In the genomic region with DNA sequence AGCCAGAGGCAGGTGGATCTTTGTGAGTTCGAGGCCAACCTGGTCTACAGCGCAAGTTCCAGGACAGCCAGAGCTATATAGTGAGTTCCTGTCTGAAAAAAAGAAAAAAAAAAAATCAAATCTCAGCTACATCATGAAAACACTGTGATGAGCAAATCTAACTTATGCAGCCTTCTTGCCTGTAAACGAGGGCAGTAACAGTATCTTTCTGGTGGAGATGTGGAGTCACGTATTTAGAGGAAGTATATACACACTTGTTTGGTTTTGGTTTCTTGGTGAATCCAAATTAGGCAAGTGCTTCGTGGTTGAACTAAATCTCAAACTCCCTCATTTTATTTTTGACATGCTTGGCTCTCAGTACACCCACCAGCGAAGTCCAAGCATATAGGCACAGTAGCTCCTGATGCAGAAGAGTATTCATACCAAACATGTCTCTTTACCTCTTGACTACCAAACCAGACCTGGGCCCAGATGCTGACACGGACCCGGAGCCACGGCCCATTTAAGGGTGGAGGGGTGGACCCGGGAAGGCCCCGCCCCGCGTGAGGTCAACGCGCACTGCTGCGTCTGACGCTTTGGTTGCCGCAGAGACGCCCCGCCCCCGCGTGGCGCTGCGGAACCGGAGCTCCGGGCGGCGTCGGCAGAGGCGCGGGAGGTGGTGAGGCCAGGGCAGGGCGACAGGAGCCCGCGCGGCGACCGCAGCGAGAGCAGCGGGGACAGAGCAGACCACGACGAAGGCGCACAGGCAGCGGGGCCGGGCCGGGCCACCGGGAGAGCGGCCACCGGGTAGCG, we compare ENCODE assay signal across 8 mouse cellular contexts. TPM values are rescaled to one million over a fixed set of nuclear protein-coding genes. Genes with fewer than 3 reads are reported as not detected.
DNase-seq lines count a peak whose midpoint lies in the region; ATAC-seq and TF ChIP-seq lines count a peak whose summit lies in the region.

TSS of gene Pitpna (plus strand) at position 605 of the 792 bp plus-strand sequence.

- peak; percentile 95 for ATAC-seq in heart, embryonic 12.5 days (ENCODE audit: insufficient number of reproducible peaks, low FRiP score)
- ATAC-seq in kidney, postnatal 0 days (replicated peaks; ENCODE audit: low FRiP score, low read depth) = peak; percentile 89
- ATAC-seq in liver, embryonic 11.5 days (replicated peaks; ENCODE audit: low FRiP score) = peak; percentile 90
- peak; percentile 92 for ATAC-seq in stomach, embryonic 14.5 days (ENCODE audit: insufficient number of reproducible peaks, insufficient read depth, low FRiP score, low read depth)

- TF ChIP-seq POLR2A in brain, embryonic 14.5 days (IDR thresholded peaks at IDR 0.05; ENCODE audit: borderline replicate concordance, extremely low read depth, insufficient read depth, insufficient read length, poor library complexity, severe bottlenecking) = peak; percentile 96

- H3K79me3 ChIP-seq in C2C12 (ENCODE audit: low read depth) = peaks cover 37% of the 10 kb centered on the region

- H3K36me3 ChIP-seq in C2C12 (ENCODE audit: control insufficient read depth, insufficient read depth) = peaks cover 21% of the 10 kb centered on the region
- H3K36me3 ChIP-seq in erythroblast, embryonic 14.5 days (ENCODE audit: control insufficient read depth) = peaks cover 20% of the 10 kb centered on the region
- peaks cover 15% of the 10 kb centered on the region for H3K36me3 ChIP-seq in heart, embryonic 12.5 days
- H3K36me3 ChIP-seq in kidney, postnatal 0 days (ENCODE audit: insufficient read depth, low read length) = no peaks in the 10 kb centered on the region
- H3K36me3 ChIP-seq in liver, embryonic 11.5 days (ENCODE audit: control insufficient read depth, insufficient read depth, low read length) = peaks cover 9% of the 10 kb centered on the region
- H3K36me3 ChIP-seq in stomach, embryonic 14.5 days (ENCODE audit: control insufficient read depth, insufficient read depth, low read length) = peaks cover 3% of the 10 kb centered on the region; the same call in 1 of the 2 replicates

- peak within 1 kb of the TSS; percentile 66 for H3K4me3 ChIP-seq in C2C12 (ENCODE audit: insufficient read depth, poor library complexity, severe bottlenecking)
- H3K4me3 ChIP-seq in erythroblast, embryonic 14.5 days (replicated peaks) = peak within 1 kb of the TSS; percentile 96
- H3K4me3 ChIP-seq in heart, embryonic 12.5 days = peak within 1 kb of the TSS; percentile 94
- peak within 1 kb of the TSS; percentile 87 for H3K4me3 ChIP-seq in kidney, postnatal 0 days (replicated peaks; ENCODE audit: low read depth, low read length)
- peak within 1 kb of the TSS; percentile 90 for H3K4me3 ChIP-seq in liver, embryonic 11.5 days (ENCODE audit: low read depth, low read length)
- peak within 1 kb of the TSS; percentile 91 for H3K4me3 ChIP-seq in stomach, embryonic 14.5 days (ENCODE audit: low read depth, low read length)

- H3K27ac ChIP-seq in heart, embryonic 12.5 days (ENCODE audit: poor library complexity, severe bottlenecking) = peak within 1 kb of the TSS; percentile 89
- peak within 1 kb of the TSS; percentile 90 for H3K27ac ChIP-seq in kidney, postnatal 0 days
- peak within 1 kb of the TSS; percentile 78 for H3K27ac ChIP-seq in liver, embryonic 11.5 days (ENCODE audit: low read depth, low read length)
- peak within 1 kb of the TSS; percentile 77 for H3K27ac ChIP-seq in stomach, embryonic 14.5 days (ENCODE audit: low read length)

- no peaks in the 10 kb centered on the region for H3K9me3 ChIP-seq in erythroblast, embryonic 14.5 days (ENCODE audit: control insufficient read depth, low read length)
- H3K9me3 ChIP-seq in heart, embryonic 12.5 days (replicated peaks) = no peaks in the 10 kb centered on the region
- H3K9me3 ChIP-seq in kidney, postnatal 0 days (replicated peaks; ENCODE audit: low read length) = no peaks in the 10 kb centered on the region
- no peaks in the 10 kb centered on the region for H3K9me3 ChIP-seq in liver, embryonic 11.5 days (ENCODE audit: control insufficient read depth, low read length)
- no peaks in the 10 kb centered on the region for H3K9me3 ChIP-seq in stomach, embryonic 14.5 days (ENCODE audit: control insufficient read depth, low read depth, low read length)

- H3K4me1 ChIP-seq in erythroblast, embryonic 14.5 days (ENCODE audit: control insufficient read depth) = peaks cover 30% of the 10 kb centered on the region
- H3K4me1 ChIP-seq in heart, embryonic 12.5 days (replicated peaks) = peaks cover 23% of the 10 kb centered on the region
- H3K4me1 ChIP-seq in kidney, postnatal 0 days (replicated peaks; ENCODE audit: insufficient read depth, low read length) = peaks cover 13% of the 10 kb centered on the region
- H3K4me1 ChIP-seq in liver, embryonic 11.5 days (replicated peaks; ENCODE audit: control insufficient read depth, insufficient read depth, low read length) = peaks cover 13% of the 10 kb centered on the region
- H3K4me1 ChIP-seq in stomach, embryonic 14.5 days (ENCODE audit: control insufficient read depth, insufficient read depth, low read length) = peaks cover 11% of the 10 kb centered on the region

- 5% methylated on average over 49 of the region's 49 CpGs for WGBS in heart, embryonic 12.5 days
- WGBS in kidney, postnatal 0 days = 4% methylated on average over 49 of the region's 49 CpGs
- 4% methylated on average over 49 of the region's 49 CpGs for WGBS in liver, embryonic 11.5 days
- 4% methylated on average over 48 of the region's 49 CpGs for WGBS in stomach, embryonic 14.5 days

- H3ac ChIP-seq in C2C12 (ENCODE audit: control insufficient read depth, insufficient read length, low read depth) = peak within 1 kb of the TSS; percentile 73

- H3K9ac ChIP-seq in heart, embryonic 12.5 days = peak within 1 kb of the TSS; percentile 95
- H3K9ac ChIP-seq in kidney, postnatal 0 days (ENCODE audit: low read depth, low read length) = peak within 1 kb of the TSS; percentile 80
- peak within 1 kb of the TSS; percentile 85 for H3K9ac ChIP-seq in liver, embryonic 11.5 days (ENCODE audit: low read depth, low read length)
- peak within 1 kb of the TSS; percentile 84 for H3K9ac ChIP-seq in stomach, embryonic 14.5 days (replicated peaks; ENCODE audit: low read depth, low read length)

- no peak for TF ChIP-seq CTCF in C2C12 (IDR thresholded peaks at IDR 0.05; ENCODE audit: control insufficient read depth, insufficient read depth, insufficient read length)
- no peak for TF ChIP-seq CTCF in brain, embryonic 14.5 days (IDR thresholded peaks at IDR 0.05; ENCODE audit: borderline replicate concordance, extremely low read depth, insufficient read depth, insufficient read length)
- TF ChIP-seq CTCF in kidney, postnatal 0 days (IDR thresholded peaks at IDR 0.05; ENCODE audit: low read depth) = peak; percentile 27

- DNase-seq in brain, embryonic 14.5 days (ENCODE audit: low read depth) = peak; percentile 96
- DNase-seq in kidney, postnatal 0 days (ENCODE audit: low spot score) = peak; percentile 97
- peak; percentile 91 for DNase-seq in liver, embryonic 11.5 days (ENCODE audit: low spot score)
- DNase-seq in naive thymus-derived CD4-positive, alpha-beta T cell, adult 2 months (ENCODE audit: low read depth) = peak; percentile 97

- H3K27me3 ChIP-seq in C2C12 (ENCODE audit: control insufficient read depth, insufficient read depth, insufficient read length) = no peaks in the 10 kb centered on the region
- no peaks in the 10 kb centered on the region for H3K27me3 ChIP-seq in erythroblast, embryonic 14.5 days (ENCODE audit: control insufficient read depth)
- no peaks in the 10 kb centered on the region for H3K27me3 ChIP-seq in heart, embryonic 12.5 days (replicated peaks)
- H3K27me3 ChIP-seq in kidney, postnatal 0 days (ENCODE audit: insufficient read depth, low read length) = no peaks in the 10 kb centered on the region
- no peaks in the 10 kb centered on the region for H3K27me3 ChIP-seq in liver, embryonic 11.5 days (replicated peaks; ENCODE audit: control insufficient read depth, insufficient read depth, low read length)
- no peaks in the 10 kb centered on the region for H3K27me3 ChIP-seq in stomach, embryonic 14.5 days (ENCODE audit: control insufficient read depth, insufficient read depth, low read length)

- peak within 1 kb of the TSS; percentile 86 for H3K4me2 ChIP-seq in heart, embryonic 12.5 days
- peak within 1 kb of the TSS; percentile 96 for H3K4me2 ChIP-seq in kidney, postnatal 0 days (ENCODE audit: low read length)
- H3K4me2 ChIP-seq in liver, embryonic 11.5 days = peak within 1 kb of the TSS; percentile 96
- peak within 1 kb of the TSS; percentile 84 for H3K4me2 ChIP-seq in stomach, embryonic 14.5 days (replicated peaks; ENCODE audit: low read depth, low read length)

- H3K79me2 ChIP-seq in C2C12 (ENCODE audit: control insufficient read depth, insufficient read depth) = peaks cover 46% of the 10 kb centered on the region

TF ChIP-seq in C2C12, 6 proteins besides CTCF, POLR2A, EP300 and RAD21:
- TF ChIP-seq FOSL1 (IDR thresholded peaks at IDR 0.05; ENCODE audit: insufficient read depth, low read length, poor library complexity, severe bottlenecking) (no peak), CEBPB (IDR thresholded peaks at IDR 0.05; ENCODE audit: low read depth) (no peak), MYOD1 (IDR thresholded peaks at IDR 0.05; ENCODE audit: control insufficient read depth, insufficient read length, low read depth) (no peak), MYOG (IDR thresholded peaks at IDR 0.05; ENCODE audit: control insufficient read depth, extremely low read depth, insufficient read length) (no peak), MAX (IDR thresholded peaks at IDR 0.05) (no peak), USF1 (IDR thresholded peaks at IDR 0.05; ENCODE audit: low read depth) (no peak)
TF ChIP-seq in C2C12: peak in this region for 0.

RNA-seq across cellular contexts. Expression of gene Pitpna, which starts in this region (rescaled TPM):
- polyA plus RNA-seq in C2C12 (2012; fragmentation: generic; extraction: Trizol) = 118 TPM
- polyA plus RNA-seq in brain, embryonic 14.5 days (2012; rRNA removed) = 109 and 130 TPM in 2 replicates
- polyA plus RNA-seq in erythroblast, embryonic 14.5 days (2012) = 2.2 and 2.7 TPM in 2 replicates
- 75.3 and 80.1 TPM in 2 replicates for polyA plus RNA-seq in heart, embryonic 12.5 days (2016; fragmentation: Nextera tagmentation; extraction: Ambion mirVana)
- polyA plus RNA-seq in kidney, postnatal 0 days (2015; fragmentation: Nextera tagmentation; extraction: Ambion mirVana) = 68.9 and 69.8 TPM in 2 replicates
- 63.2 and 65.1 TPM in 2 replicates for polyA plus RNA-seq in liver, embryonic 11.5 days (2014; fragmentation: Nextera tagmentation; extraction: Ambion mirVana)
- 74.4 and 91.8 TPM in 2 replicates for polyA plus RNA-seq in stomach, embryonic 14.5 days (2014; fragmentation: Nextera tagmentation; extraction: Ambion mirVana)

Comparison
In these comparisons a context has a peak if more than half of its experiments do, and no peak if none do; other contexts are left out.
1. Peak in every context shown above with its lines: DNase-seq, ATAC-seq, H3K4me3 ChIP-seq and H3K27ac ChIP-seq.
2. RNA of gene Pitpna (polyA plus RNA-seq): 109 to 130 TPM in brain, embryonic 14.5 days, 118 TPM in C2C12 (single experiment), 75.3 to 80.1 TPM in heart, embryonic 12.5 days, 74.4 to 91.8 TPM in stomach, embryonic 14.5 days, 68.9 to 69.8 TPM in kidney, postnatal 0 days and 63.2 to 65.1 TPM in liver, embryonic 11.5 days; 2.2 to 2.7 TPM in erythroblast, embryonic 14.5 days; every median in the first group is over 10 times any median in the second.